ENCODE assay signal across 13 mouse cellular contexts in the genomic region with DNA sequence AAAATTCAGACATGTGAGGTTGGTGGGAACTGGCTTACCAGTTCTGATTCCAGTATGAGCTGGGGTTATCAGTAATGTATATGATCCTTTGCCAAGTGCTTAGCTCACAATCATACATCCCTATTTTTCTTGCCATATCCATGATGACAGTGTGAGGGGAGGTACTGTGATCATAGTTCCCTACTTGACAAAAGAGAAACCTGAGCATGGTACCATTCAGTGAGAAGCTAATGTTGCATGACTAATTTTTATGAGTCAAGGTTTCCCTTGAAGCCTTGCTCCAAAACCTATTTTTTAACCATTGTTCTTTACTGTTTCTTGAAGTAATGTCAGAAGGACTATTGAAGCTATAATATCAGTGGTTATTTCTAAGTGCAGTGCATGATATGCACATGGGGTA.
"Had no signal": no experiment of that assay in that cellular context is flagged by ENCODE, and none has a peak within 500 bp of the region (broad histone marks: within the 10 kb centered on the region; RNA-seq: fewer than 3 reads in every experiment).

No protein-coding gene starts in this region.

- H3K4me1 ChIP-seq: limb, embryonic 13.5 days; liver, embryonic 15.5 days; midbrain, embryonic 13.5 days; neural tube, embryonic 12.5 days had no signal

- H3K4me2 ChIP-seq: limb, embryonic 13.5 days; liver, embryonic 11.5 days; liver, embryonic 15.5 days; midbrain, embryonic 13.5 days; neural tube, embryonic 12.5 days had no signal

- H3K27ac ChIP-seq: limb, embryonic 13.5 days; liver, embryonic 15.5 days; midbrain, embryonic 13.5 days; neural tube, embryonic 12.5 days had no signal

- H3K27me3 ChIP-seq: limb, embryonic 13.5 days; liver, embryonic 15.5 days; midbrain, embryonic 13.5 days; neural tube, embryonic 12.5 days had no signal

- H3K4me3 ChIP-seq: limb, embryonic 13.5 days; liver, embryonic 15.5 days; midbrain, embryonic 13.5 days; neural tube, embryonic 12.5 days had no signal

- H3K36me3 ChIP-seq: limb, embryonic 13.5 days; liver, embryonic 15.5 days; midbrain, embryonic 13.5 days; neural tube, embryonic 12.5 days had no signal

- ATAC-seq: lung, postnatal 0 days; midbrain, embryonic 13.5 days had no signal

- H3K9me3 ChIP-seq: limb, embryonic 13.5 days; liver, embryonic 15.5 days; midbrain, embryonic 13.5 days; neural tube, embryonic 12.5 days had no signal

- DNase-seq: kidney, adult 18-20 months; kidney, postnatal 36 days; lung, adult 2 months; lung, postnatal 36 days; right cerebral cortex, postnatal 4 days; spleen, adult 18-20 months; thymus, postnatal 36 days had no signal

- H3K9ac ChIP-seq: limb, embryonic 13.5 days; liver, embryonic 15.5 days; midbrain, embryonic 13.5 days; neural tube, embryonic 12.5 days had no signal
